Mouse (Mus musculus) MEL (cell line): ENCODE data around the gene Osm. TPM values are rescaled to one million over a fixed set of nuclear protein-coding genes. Genes with fewer than 3 reads are reported as not detected.
A peak's percentile ranks its signal among the peaks of the same experiment; 100 is the strongest.

Experiments used
- DNase-seq: peaks from one replicate; pipeline ENCODE4 v3.0.0; 2011; ENCODE audit warnings: low read depth, low spot score
- H3K27ac ChIP-seq: 2 replicates; pipeline ENCODE4 v1.5.1; 2012; ENCODE audit warnings: low read depth, mild to moderate bottlenecking, control low read depth, low read length, moderate library complexity; ENCODE audit not compliant: control insufficient read depth
- H3K27me3 ChIP-seq, 2 experiments: fragments of 150-350 bp in 1 of 2; sonication (generic) in 1 of 2; 2 replicates each; pipeline ENCODE4 v1.6.1; 2012; ENCODE audit warnings: low read length in 2 of 2, mild to moderate bottlenecking in 2 of 2, improper control_type of control experiment in 1 of 2, moderate library complexity in 1 of 2; ENCODE audit not compliant: insufficient read depth in 2 of 2, control insufficient read depth in 1 of 2
- H3K36me3 ChIP-seq, 2 experiments: 2 replicates each; pipeline ENCODE4 v1.6.1; 2012 to 2014; ENCODE audit warnings: low read length in 2 of 2, improper control_type of control experiment in 1 of 2, inconsistent platforms in 1 of 2, mild to moderate bottlenecking in 1 of 2; ENCODE audit not compliant: insufficient read depth in 2 of 2, control insufficient read depth in 1 of 2
- H3K4me1 ChIP-seq, 2 experiments: fragments of 150-350 bp in 1 of 2; sonication (generic) in 1 of 2; 2 replicates each; pipeline ENCODE4 v1.6.1; 2012; ENCODE audit warnings: low read length in 2 of 2, improper control_type of control experiment in 1 of 2, mild to moderate bottlenecking in 1 of 2; ENCODE audit not compliant: insufficient read depth in 2 of 2, control insufficient read depth in 1 of 2
- H3K4me3 ChIP-seq, 2 experiments: fragments of 150-350 bp in 1 of 2; sonication (generic) in 1 of 2; 2 replicates each; pipeline ENCODE4 v1.5.1; 2012; ENCODE audit warnings: low read depth in 2 of 2, low read length in 2 of 2, mild to moderate bottlenecking in 2 of 2, moderate library complexity in 2 of 2, control low read depth in 1 of 2, improper control_type of control experiment in 1 of 2; ENCODE audit not compliant: control insufficient read depth in 1 of 2, insufficient read depth in 1 of 2
- H3K79me2 ChIP-seq: 2 replicates; pipeline ENCODE4 v1.6.1; 2012; ENCODE audit warnings: mild to moderate bottlenecking, low read length, moderate library complexity; ENCODE audit not compliant: control insufficient read depth, poor library complexity, insufficient read depth
- H3K9ac ChIP-seq: 2 replicates; pipeline ENCODE4 v1.6.1; 2012; ENCODE audit warnings: low read depth, mild to moderate bottlenecking, control low read depth, low read length, moderate library complexity; ENCODE audit not compliant: control insufficient read depth, poor library complexity, severe bottlenecking
- H3K9me3 ChIP-seq: fragments of 150-350 bp; sonication (generic); replicated peaks from 2 replicates; pipeline ENCODE4 v1.6.1; 2012; ENCODE audit warnings: mild to moderate bottlenecking, low read length, improper control_type of control experiment, moderate library complexity; ENCODE audit not compliant: insufficient read depth
- BHLHE40 ChIP-seq: IDR thresholded peaks from 2 replicates; pipeline ENCODE4 v1.6.1; 2012; ENCODE audit warnings: low read depth, mild to moderate bottlenecking, inconsistent platforms, low read length, improper control_type of control experiment, borderline replicate concordance
- CHD1 ChIP-seq: IDR thresholded peaks from 2 replicates; pipeline ENCODE4 v1.6.1; 2012; ENCODE audit warnings: low read depth, mild to moderate bottlenecking, inconsistent platforms, low read length, improper control_type of control experiment
- CHD2 ChIP-seq: IDR thresholded peaks from 2 replicates; pipeline ENCODE4 v1.6.1; 2011; ENCODE audit warnings: low read length, improper control_type of control experiment
- CTCF ChIP-seq, 3 experiments: IDR thresholded peaks in 2 of 3; conservative IDR thresholded peaks in 1 of 3; 2 replicates each; pipeline ENCODE4 v1.5.1; 2011 to 2012; ENCODE audit warnings: low read length in 3 of 3, low read depth in 2 of 3, mild to moderate bottlenecking in 2 of 3, improper control_type of control experiment in 1 of 3, inconsistent platforms in 1 of 3, mixed read lengths in 1 of 3, moderate library complexity in 1 of 3; ENCODE audit not compliant: control insufficient read depth in 1 of 3, insufficient read depth in 1 of 3, poor library complexity in 1 of 3, severe bottlenecking in 1 of 3
- E2F4 ChIP-seq: IDR thresholded peaks from 2 replicates; pipeline ENCODE4 v1.6.1; 2011; ENCODE audit warnings: low read depth, low read length, improper control_type of control experiment, borderline replicate concordance
- ELF1 ChIP-seq: IDR thresholded peaks from 2 replicates; pipeline ENCODE4 v1.6.1; 2014; ENCODE audit warnings: low read depth, mild to moderate bottlenecking, inconsistent platforms, low read length, improper control_type of control experiment, moderate library complexity
- EP300 ChIP-seq, 2 experiments: IDR thresholded peaks; 2 replicates each; pipeline ENCODE4 v1.6.1; 2011; ENCODE audit warnings: improper control_type of control experiment in 2 of 2, low read length in 2 of 2, low read depth in 1 of 2, mild to moderate bottlenecking in 1 of 2
- ETS1 ChIP-seq: IDR thresholded peaks from 2 replicates; pipeline ENCODE4 v1.6.1; 2012; ENCODE audit warnings: low read depth, mild to moderate bottlenecking, inconsistent platforms, low read length, improper control_type of control experiment, moderate library complexity
- MAX ChIP-seq: IDR thresholded peaks from 2 replicates; pipeline ENCODE4 v1.6.1; 2011; ENCODE audit warnings: low read length, improper control_type of control experiment
- MAZ ChIP-seq: IDR thresholded peaks from 2 replicates; pipeline ENCODE4 v1.6.1; 2012; ENCODE audit warnings: low read depth, mild to moderate bottlenecking, inconsistent platforms, low read length, improper control_type of control experiment
- MEF2A ChIP-seq: IDR thresholded peaks from 2 replicates; pipeline ENCODE4 v1.6.1; 2014; ENCODE audit warnings: low read depth, mild to moderate bottlenecking, inconsistent platforms, low read length, improper control_type of control experiment; ENCODE audit not compliant: poor library complexity, insufficient replicate concordance, severe bottlenecking; ENCODE audit errors: extremely low read depth
- MXI1 ChIP-seq: IDR thresholded peaks from 2 replicates; pipeline ENCODE4 v1.6.1; 2011; ENCODE audit warnings: mild to moderate bottlenecking, low read depth, low read length, improper control_type of control experiment
- MYC ChIP-seq: IDR thresholded peaks from 2 replicates; pipeline ENCODE4 v1.6.1; 2011; ENCODE audit warnings: low read depth, mild to moderate bottlenecking, low read length, improper control_type of control experiment, moderate library complexity
- NELFE ChIP-seq: IDR thresholded peaks from 2 replicates; pipeline ENCODE4 v1.6.1; 2011; ENCODE audit warnings: low read depth, low read length, improper control_type of control experiment
- POLR2A ChIP-seq, 2 experiments: IDR thresholded peaks; 2 replicates each; pipeline ENCODE4 v1.6.1; 2011 to 2012; ENCODE audit warnings: low read length in 2 of 2, mild to moderate bottlenecking in 2 of 2, control low read depth in 1 of 2, improper control_type of control experiment in 1 of 2, low read depth in 1 of 2, moderate library complexity in 1 of 2; ENCODE audit not compliant: control insufficient read depth in 1 of 2, insufficient read depth in 1 of 2, poor library complexity in 1 of 2
- RAD21 ChIP-seq: IDR thresholded peaks from 2 replicates; pipeline ENCODE4 v1.6.1; 2011; ENCODE audit warnings: mild to moderate bottlenecking, low read depth, low read length, improper control_type of control experiment
- SIN3A ChIP-seq: IDR thresholded peaks from 2 replicates; pipeline ENCODE4 v1.6.1; 2012; ENCODE audit warnings: low read length, improper control_type of control experiment, inconsistent platforms
- SMC3 ChIP-seq: IDR thresholded peaks from 2 replicates; pipeline ENCODE4 v1.6.1; 2011; ENCODE audit warnings: low read depth, low read length, improper control_type of control experiment
- TAL1 ChIP-seq: IDR thresholded peaks from 2 replicates; pipeline ENCODE4 v1.6.1; 2012; ENCODE audit warnings: mild to moderate bottlenecking, inconsistent platforms, low read length, moderate library complexity, mixed read lengths
- USF1 ChIP-seq: IDR thresholded peaks from 2 replicates; pipeline ENCODE4 v1.6.1; 2014; ENCODE audit warnings: low read depth, mild to moderate bottlenecking, inconsistent platforms, low read length, improper control_type of control experiment, moderate library complexity
- USF2 ChIP-seq, 2 experiments: IDR thresholded peaks; 2 replicates each; pipeline ENCODE4 v1.6.1; 2011 to 2012; ENCODE audit warnings: improper control_type of control experiment in 2 of 2, low read length in 2 of 2, borderline replicate concordance in 1 of 2, inconsistent platforms in 1 of 2, low read depth in 1 of 2, mild to moderate bottlenecking in 1 of 2; ENCODE audit not compliant: insufficient read depth in 1 of 2
- ZC3H11A ChIP-seq: IDR thresholded peaks from 2 replicates; pipeline ENCODE4 v1.6.1; 2012; ENCODE audit warnings: low read depth, mild to moderate bottlenecking, inconsistent platforms, low read length, improper control_type of control experiment
- ZKSCAN1 ChIP-seq: IDR thresholded peaks from 2 replicates; pipeline ENCODE4 v1.6.1; 2012; ENCODE audit warnings: low read depth, mild to moderate bottlenecking, inconsistent platforms, low read length, improper control_type of control experiment, moderate library complexity
- ZMIZ1 ChIP-seq: IDR thresholded peaks from 2 replicates; pipeline ENCODE4 v1.6.1; 2012; ENCODE audit warnings: low read depth, mild to moderate bottlenecking, inconsistent platforms, low read length, improper control_type of control experiment, moderate library complexity
- polyA plus RNA-seq, 2 experiments: library from polyadenylated mRNA; stranded (reverse) in 1 of 2; unstranded in 1 of 2; fragments of >175 nt in 1 of 2; fragments of >200 nt in 1 of 2; gene quantifications; 2 replicates each; pipeline versions ENCODE4 v1.2.1 to v1.2.4; 2012; ENCODE audit warnings: low replicate concordance in 2 of 2, low read depth in 1 of 2; ENCODE audit not compliant: insufficient read length in 2 of 2, insufficient read depth in 1 of 2, missing spikeins in 1 of 2
- total RNA-seq: library from RNA; depleted of rRNA; stranded (reverse); fragments of 300-350 nt; gene quantifications from 2 replicates; pipeline ENCODE4 v1.2.3, GENCODE M21; 2012

Osm gene
- total and polyA plus RNA-seq, 3 experiments = 10.6 to 15.4 TPM; not detected in 1

GRCm38 (mm10) chr11:4258657-4259082 is 22.4 kb downstream of the Osm start (continued):
- TF ChIP-seq USF2 (IDR thresholded peaks at IDR 0.05; ENCODE audit: borderline replicate concordance in 1 of 2, insufficient read depth in 1 of 2, low read depth in 1 of 2, low read length in 2 of 2) = no peak
- TF ChIP-seq RAD21 = peak; percentile 91
- 0 out of 2 replicates have a peak, but pooled peaks have one; percentile 51 for TF ChIP-seq MYC
- 0 out of 2 replicates have a peak, but pooled peaks have one; percentile 66 for TF ChIP-seq MAZ
- TF ChIP-seq TAL1 = no peak
- TF ChIP-seq USF1 = no peak
- TF ChIP-seq CTCF (IDR thresholded peaks at IDR 0.05 in 2 of 3, conservative IDR thresholded peaks at IDR 0.05 in 1 of 3; ENCODE audit: control insufficient read depth in 1 of 3, insufficient read depth in 1 of 3, low read depth in 2 of 3, low read length in 3 of 3, poor library complexity in 1 of 3, severe bottlenecking in 1 of 3) = peak; percentile 82 to 99 (median 91)
- TF ChIP-seq SMC3 = peak; percentile 88
- TF ChIP-seq E2F4 = no peak
- peak; percentile 95 for TF ChIP-seq ZC3H11A
- no peak for TF ChIP-seq POLR2A (IDR thresholded peaks at IDR 0.05; ENCODE audit: control insufficient read depth in 1 of 2, insufficient read depth in 1 of 2, low read depth in 1 of 2, low read length in 2 of 2, poor library complexity in 1 of 2)
- TF ChIP-seq NELFE = no peak
- peak in 1 of 2 experiments; percentile 34; a peak in 2 of 4 replicates for TF ChIP-seq EP300 (IDR thresholded peaks at IDR 0.05; ENCODE audit: low read depth in 1 of 2, low read length in 2 of 2)

GRCm38 (mm10) chr11:4260463-4261187 is 24.4 kb downstream of the Osm start:
- H3K4me3 ChIP-seq = peak overlapping the region; percentile 48 to 53
- H3K9me3 ChIP-seq = no peaks in the 10 kb centered on the region
- peaks cover 6 to 41% of the 10 kb centered on the region in 2 experiments for H3K4me1 ChIP-seq
- peak overlapping the region; percentile 20 for H3K27ac ChIP-seq
- H3K27me3 ChIP-seq = no peaks in the 10 kb centered on the region
- peak overlapping the region; percentile 55 for H3K9ac ChIP-seq
- TF ChIP-seq ZC3H11A = no peak
- TF ChIP-seq CHD2 = peak; percentile 19; the same call in 1 of the 2 replicates
- no peak; the same call in 1 of the 2 replicates for TF ChIP-seq RAD21
- TF ChIP-seq EP300 (IDR thresholded peaks at IDR 0.05; ENCODE audit: low read depth in 1 of 2, low read length in 2 of 2) = peak; percentile 43 to 57; a peak in 3 of 4 replicates
- 0 out of 2 replicates have a peak, but pooled peaks have one; percentile 19 for TF ChIP-seq BHLHE40
- peak; percentile 75; the same call in 1 of the 2 replicates for TF ChIP-seq ZMIZ1
- TF ChIP-seq MAX = no peak; the same call in none of the 2 replicates
- TF ChIP-seq MXI1 = peak; percentile 78
- TF ChIP-seq SMC3 = no peak
- TF ChIP-seq MEF2A = 0 out of 2 replicates have a peak, but pooled peaks have one; percentile 44
- TF ChIP-seq ZKSCAN1 = no peak
- peak; percentile 50 for TF ChIP-seq ELF1
- no peak for TF ChIP-seq USF2 (IDR thresholded peaks at IDR 0.05; ENCODE audit: borderline replicate concordance in 1 of 2, insufficient read depth in 1 of 2, low read depth in 1 of 2, low read length in 2 of 2)
- TF ChIP-seq SIN3A = 0 out of 2 replicates have a peak, but pooled peaks have one; percentile 32
- TF ChIP-seq POLR2A (IDR thresholded peaks at IDR 0.05; ENCODE audit: control insufficient read depth in 1 of 2, insufficient read depth in 1 of 2, low read depth in 1 of 2, low read length in 2 of 2, poor library complexity in 1 of 2) = no peak
- peak; percentile 38; the same call in 1 of the 2 replicates for TF ChIP-seq ETS1
- TF ChIP-seq NELFE = peak; percentile 44; the same call in 1 of the 2 replicates
- 0 out of 2 replicates have a peak, but pooled peaks have one; percentile 59 for TF ChIP-seq CHD1
- TF ChIP-seq MAZ = peak; percentile 57
- no peaks in the 10 kb centered on the region for H3K79me2 ChIP-seq
- peak; percentile 83 for DNase-seq
- peaks cover 0 to 8% of the 10 kb centered on the region in 2 experiments; a peak in 2 of 4 replicates for H3K36me3 ChIP-seq
